Mouse (Mus musculus) olfactory bulb, adult 2 months (tissue): ENCODE data around the gene Nrxn3.

ENCODE experiments used
- CTCF ChIP-seq: fragments of 200-500 bp; IDR thresholded peaks from 2 replicates; pipeline ENCODE4 v1.5.1; 2012; ENCODE audit warnings: low read depth, mild to moderate bottlenecking, low read length, moderate library complexity; ENCODE audit not compliant: insufficient read depth
- POLR2A ChIP-seq: fragments of 200-500 bp; IDR thresholded peaks from 2 replicates; pipeline ENCODE4 v1.6.1; 2012; ENCODE audit warnings: mild to moderate bottlenecking, low read depth, low read length, moderate library complexity; ENCODE audit not compliant: insufficient read depth

GRCm38 (mm10) chr12:90158131-90158772, 1435.6 kb downstream of the Nrxn3 start:
- TF ChIP-seq CTCF (no peak), POLR2A (no peak)
